Mouse (Mus musculus) liver, embryonic 14.5 days (tissue): Measurements from ENCODE around the gene Kif26b.

Experiments used
- CTCF ChIP-seq: IDR thresholded peaks from 2 replicates; pipeline ENCODE4 v1.5.1; 2016; ENCODE audit warnings: antibody characterized with exemption, low read depth, control low read depth
- EP300 ChIP-seq: IDR thresholded peaks from 2 replicates; pipeline ENCODE4 v1.6.1; 2016; ENCODE audit warnings: antibody characterized with exemption, low read depth

- TF ChIP-seq EP300 (no peak), CTCF (no peak)
These were observed 365.1 kb downstream of the Kif26b start for GRCm38 (mm10) chr1:178894081-178894401.
